Mouse (Mus musculus): Measurements from ENCODE around the gene Creg1. TPM values are rescaled to one million over a fixed set of nuclear protein-coding genes. Genes with fewer than 3 reads are reported as not detected.

Creg1 gene
- polyA plus RNA-seq (2016; fragmentation: Nextera tagmentation; extraction: Ambion mirVana), result 76.2 and 85.1 TPM in 2 replicates

DNA sequence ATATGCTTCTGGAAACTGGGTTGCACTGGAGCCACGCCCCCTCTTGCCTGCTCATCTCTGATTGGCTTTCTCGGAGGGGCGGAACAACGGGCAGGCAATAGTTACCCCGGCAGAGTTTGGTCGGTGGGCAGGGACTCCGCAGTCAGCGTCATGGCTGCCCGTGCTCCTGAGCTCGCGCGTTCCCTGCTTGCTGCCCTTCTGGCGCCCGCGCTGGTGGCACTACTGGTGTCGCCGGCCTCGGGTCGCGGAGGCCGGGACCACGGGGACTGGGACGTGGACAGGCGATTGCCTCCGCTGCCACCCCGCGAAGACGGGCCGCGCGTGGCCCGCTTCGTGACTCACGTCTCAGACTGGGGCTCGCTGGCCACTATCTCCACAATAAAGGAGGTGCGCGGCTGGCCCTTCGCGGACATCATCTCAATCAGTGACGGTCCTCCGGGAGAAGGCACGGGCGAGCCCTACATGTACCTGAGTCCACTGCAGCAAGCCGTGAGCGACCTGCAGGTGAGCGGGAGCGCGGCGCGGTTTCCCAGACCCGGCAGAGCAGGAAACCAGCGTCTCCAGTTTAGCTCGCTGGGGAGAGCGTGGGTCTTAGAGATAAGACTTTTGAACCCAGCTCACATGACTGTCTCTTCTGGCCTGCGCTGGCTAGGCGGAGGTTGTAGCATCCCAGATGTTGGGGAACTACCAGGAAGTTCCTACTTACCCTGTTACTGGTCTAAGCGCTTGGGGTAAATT, at the start of gene Creg1:
TSS of gene Creg1 (plus strand) at position 112 of the 738 bp plus-strand sequence.
- Histone ChIP-seq H3K4me3 (peak within 1 kb of the TSS; percentile 83), H3K9me3 (0 out of 2 replicates have a peak, but pooled peaks cover 2% of the 10 kb centered on the region), H3K27ac (peak within 1 kb of the TSS; percentile 90), H3K36me3 (peaks cover 4% of the 10 kb centered on the region; the same call in 1 of the 2 replicates), H3K27me3 (ENCODE audit: insufficient read depth, poor library complexity, severe bottlenecking) (peaks cover 5% of the 10 kb centered on the region), H3K4me1 (peaks cover 21% of the 10 kb centered on the region)
- WGBS, result under 1% methylated on average over 57 of the region's 57 CpGs
- peak; percentile 98 for DNase-seq (ENCODE audit: low spot score)

DNA sequence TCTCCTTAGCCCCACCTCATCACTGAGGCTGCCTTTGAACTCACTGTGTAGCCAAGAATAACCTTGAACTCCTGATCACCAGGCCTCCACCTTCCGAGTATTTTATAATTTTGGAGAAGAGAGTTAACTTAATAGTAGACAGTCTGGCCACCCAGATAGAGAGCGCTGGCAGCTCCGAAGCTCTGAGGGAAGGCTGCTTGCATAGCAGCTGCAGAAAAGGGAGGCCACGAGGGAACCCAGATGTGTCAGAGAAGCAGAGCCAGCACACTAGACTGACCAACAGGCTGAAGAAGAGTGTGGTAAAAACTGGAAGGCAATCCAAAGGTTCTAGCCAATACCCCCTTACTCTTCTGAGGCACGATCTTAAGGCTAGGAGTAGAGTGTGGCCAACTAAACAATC, 49.7 kb upstream of the Creg1 start:
- H3K9me3 ChIP-seq, result no peaks in the 10 kb centered on the region
- WGBS, result 78% methylated on average over 5 of the region's 5 CpGs
- H3K27me3 ChIP-seq (ENCODE audit: insufficient read depth, poor library complexity, severe bottlenecking), result no peaks in the 10 kb centered on the region; the same call in 1 of the 2 replicates
- H3K27ac ChIP-seq, result peak overlapping the region; percentile 30; the same call in 1 of the 2 replicates
- peaks cover 40% of the 10 kb centered on the region for H3K4me1 ChIP-seq
- H3K36me3 ChIP-seq, result no peaks in the 10 kb centered on the region
- DNase-seq (ENCODE audit: low spot score), result no peak
- no peak overlapping the region for H3K4me3 ChIP-seq

DNA sequence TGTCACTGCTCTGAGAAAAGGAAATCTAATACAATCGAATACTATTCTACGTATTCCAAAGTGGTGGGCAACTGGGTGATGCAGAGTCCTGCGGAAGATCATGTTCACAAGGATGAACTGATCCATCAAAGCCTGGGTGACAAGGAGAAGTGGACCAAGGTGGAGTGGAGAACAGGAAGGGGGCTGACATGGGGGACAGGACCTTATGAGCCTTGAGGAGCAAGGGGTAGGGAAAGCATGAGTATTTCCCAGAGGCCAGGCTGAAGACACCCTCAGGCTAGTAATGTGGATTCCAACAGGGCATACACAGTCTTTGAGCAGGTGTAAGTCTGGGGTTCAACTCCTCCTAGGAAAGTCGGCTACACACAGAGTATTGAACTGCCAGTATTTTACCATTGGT, 47.1 kb upstream of the Creg1 start:
- no peak for DNase-seq (ENCODE audit: low spot score)
- Histone ChIP-seq H3K27me3 (ENCODE audit: insufficient read depth, poor library complexity, severe bottlenecking) (no peaks in the 10 kb centered on the region; the same call in 1 of the 2 replicates), H3K9me3 (no peaks in the 10 kb centered on the region), H3K4me3 (no peak overlapping the region), H3K27ac (peak overlapping the region; percentile 83; the same call in 1 of the 2 replicates), H3K4me1 (peaks cover 29% of the 10 kb centered on the region), H3K36me3 (no peaks in the 10 kb centered on the region)
- 85% methylated on average over 4 of the region's 4 CpGs for WGBS

DNA sequence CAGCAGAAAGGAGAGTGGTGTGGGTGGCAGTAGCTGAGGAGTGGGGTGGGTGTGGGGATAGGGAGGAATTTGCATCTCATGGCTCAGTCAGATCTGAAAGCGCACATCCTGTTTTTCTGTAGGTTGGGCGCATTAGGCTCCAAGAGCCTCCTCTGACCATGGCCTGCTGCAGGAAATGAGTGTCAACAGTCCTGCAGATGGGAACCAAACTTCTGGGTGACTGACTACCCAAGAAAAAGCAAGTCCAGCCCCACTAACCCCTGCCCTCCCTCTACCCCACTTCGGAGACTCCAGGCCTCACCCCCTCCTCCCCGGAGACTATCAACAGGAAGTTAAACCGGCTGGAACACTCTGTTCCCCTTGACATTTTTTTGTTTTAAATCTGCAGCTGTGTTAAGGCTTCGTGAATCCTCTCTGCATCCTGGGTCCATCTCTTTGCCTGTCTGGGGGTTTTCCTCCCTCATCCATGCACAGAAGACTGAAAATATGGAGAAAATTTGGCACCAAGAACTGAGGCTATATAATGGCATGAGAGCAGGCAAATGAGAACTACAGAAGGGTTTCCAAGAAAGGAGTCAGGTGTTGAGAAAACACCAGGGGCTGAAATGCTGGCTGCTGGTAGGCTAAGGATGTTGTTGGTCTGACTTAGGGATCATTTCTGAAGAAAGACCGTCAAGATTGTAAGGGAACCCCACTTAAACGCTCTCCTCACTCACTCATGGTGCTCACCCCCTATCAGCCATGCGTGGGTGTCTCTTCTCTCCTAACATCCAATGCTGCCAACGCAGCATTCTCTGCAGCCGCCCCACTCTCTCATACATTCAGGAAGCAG, 45.6 kb upstream of the Creg1 start:
- no peak for DNase-seq (ENCODE audit: low spot score)
- no peaks in the 10 kb centered on the region for H3K36me3 ChIP-seq
- peaks cover 29% of the 10 kb centered on the region for H3K4me1 ChIP-seq
- no peaks in the 10 kb centered on the region for H3K9me3 ChIP-seq
- peak overlapping the region; percentile 27 for H3K4me3 ChIP-seq
- no peaks in the 10 kb centered on the region; the same call in 1 of the 2 replicates for H3K27me3 ChIP-seq (ENCODE audit: insufficient read depth, poor library complexity, severe bottlenecking)
- peak overlapping the region; percentile 83 for H3K27ac ChIP-seq
- WGBS, result 32% methylated on average over 11 of the region's 11 CpGs

DNA sequence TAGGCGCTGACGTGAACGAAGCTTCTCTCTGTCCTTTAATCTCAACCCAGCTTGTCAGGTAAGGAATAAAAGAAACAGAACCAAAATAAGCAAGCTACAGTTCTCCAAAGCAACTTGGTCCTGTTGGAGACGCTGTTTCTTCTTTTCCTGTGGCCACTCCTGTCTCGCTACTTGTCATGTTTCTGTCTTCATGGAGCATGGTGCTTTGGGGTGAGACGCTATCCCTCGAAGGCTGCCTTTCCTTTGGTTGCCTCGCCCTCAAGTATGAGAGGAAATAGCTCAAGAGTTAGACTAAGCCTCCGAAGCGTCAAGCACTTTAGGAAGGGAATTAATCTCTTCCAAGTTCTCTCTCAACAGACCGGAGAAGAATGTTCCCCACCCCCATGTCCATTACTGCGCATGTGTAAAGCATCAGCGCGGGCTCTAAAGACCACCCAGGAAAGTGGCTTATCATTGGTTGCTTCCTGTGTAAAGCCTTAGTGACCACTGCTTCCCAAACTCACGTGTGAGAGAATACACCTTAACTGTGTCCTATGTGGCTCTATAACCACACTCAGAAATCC, 44.9 kb upstream of the Creg1 start:
- 31% methylated on average over 15 of the region's 15 CpGs for WGBS
- peak overlapping the region; percentile 83 for H3K27ac ChIP-seq
- no peaks in the 10 kb centered on the region for H3K36me3 ChIP-seq
- H3K27me3 ChIP-seq (ENCODE audit: insufficient read depth, poor library complexity, severe bottlenecking), result no peaks in the 10 kb centered on the region; the same call in 1 of the 2 replicates
- H3K4me3 ChIP-seq, result peak overlapping the region; percentile 25
- peaks cover 29% of the 10 kb centered on the region for H3K4me1 ChIP-seq
- no peaks in the 10 kb centered on the region for H3K9me3 ChIP-seq
- DNase-seq (ENCODE audit: low spot score), result peak; percentile 53

DNA sequence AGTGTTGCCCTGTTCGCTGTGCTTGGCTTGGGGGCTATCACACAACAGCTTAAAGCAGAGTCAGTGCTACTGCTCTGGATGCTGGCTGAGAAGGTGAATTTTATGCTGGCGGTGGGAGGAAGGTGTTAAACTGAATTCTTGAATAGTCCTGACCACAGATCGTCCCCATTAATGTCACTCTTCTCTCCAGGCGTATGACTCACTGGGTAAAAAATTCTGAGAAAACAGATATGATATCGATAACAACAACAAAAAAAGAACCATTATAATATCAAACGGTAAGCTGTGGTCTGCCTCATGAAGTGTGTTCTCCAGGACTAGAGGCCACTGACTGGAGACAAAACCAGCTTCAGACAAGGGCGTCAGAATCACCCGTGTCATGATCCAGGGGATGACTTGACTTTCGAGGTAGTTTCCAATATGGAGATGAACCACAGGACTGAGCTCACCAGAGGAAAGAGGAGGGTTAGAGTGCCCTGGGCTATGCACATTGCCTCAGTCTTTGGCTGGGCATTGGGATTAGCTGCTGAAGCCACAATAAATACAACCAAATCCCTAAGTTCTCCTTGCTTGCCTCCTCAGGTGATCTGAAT, 40.9 kb upstream of the Creg1 start:
- Histone ChIP-seq H3K4me3 (no peak overlapping the region), H3K36me3 (no peaks in the 10 kb centered on the region), H3K27ac (no peak overlapping the region), H3K9me3 (no peaks in the 10 kb centered on the region), H3K4me1 (peaks cover 42% of the 10 kb centered on the region), H3K27me3 (ENCODE audit: insufficient read depth, poor library complexity, severe bottlenecking) (no peaks in the 10 kb centered on the region)
- WGBS, result 78% methylated on average over 9 of the region's 9 CpGs
- DNase-seq (ENCODE audit: low spot score), result no peak

DNA sequence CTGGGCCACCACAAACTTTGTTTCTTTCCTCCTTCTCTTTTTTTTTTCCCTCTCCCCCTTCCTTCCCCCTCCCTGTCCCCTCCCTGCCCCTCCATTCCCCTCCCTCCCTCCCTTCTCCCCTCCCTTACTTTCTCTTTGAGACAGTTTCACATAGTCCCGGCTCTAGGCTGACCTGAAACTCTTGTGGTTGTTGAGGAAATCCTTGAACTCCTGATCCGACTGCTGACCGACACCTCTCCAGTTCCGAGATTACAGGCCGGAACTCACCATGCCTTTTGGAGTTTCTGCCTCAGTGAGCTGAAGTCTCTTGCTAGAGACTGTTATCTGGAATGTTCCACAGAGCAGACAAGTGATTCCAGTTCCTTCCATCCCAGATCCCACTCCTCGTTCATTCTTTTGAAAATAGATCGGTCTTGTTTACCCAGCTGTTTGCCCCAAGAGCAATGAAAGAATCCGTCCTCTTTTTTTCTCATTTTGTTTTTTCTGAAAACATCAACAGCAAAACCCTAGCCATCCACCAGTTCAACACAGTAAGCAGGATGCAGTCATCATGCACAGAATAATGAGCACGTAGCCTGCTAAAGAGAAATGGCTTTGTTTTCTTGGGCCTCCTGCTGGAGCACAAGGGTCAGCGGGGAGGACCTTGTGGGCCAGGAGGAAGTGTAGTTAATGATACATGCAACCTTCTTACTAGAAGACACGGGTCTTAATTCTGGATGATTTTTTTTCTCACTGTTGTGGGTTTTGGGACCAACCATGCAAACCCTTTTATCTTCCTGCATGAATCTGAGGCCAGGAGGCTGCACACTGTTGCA, 39.1 kb upstream of the Creg1 start:
- H3K4me3 ChIP-seq, result no peak overlapping the region
- 43% methylated on average over 11 of the region's 11 CpGs for WGBS
- H3K9me3 ChIP-seq, result no peaks in the 10 kb centered on the region
- no peaks in the 10 kb centered on the region for H3K36me3 ChIP-seq
- H3K27ac ChIP-seq, result peak overlapping the region; percentile 42
- H3K27me3 ChIP-seq (ENCODE audit: insufficient read depth, poor library complexity, severe bottlenecking), result no peaks in the 10 kb centered on the region
- no peak for DNase-seq (ENCODE audit: low spot score)
- peaks cover 29% of the 10 kb centered on the region for H3K4me1 ChIP-seq

DNA sequence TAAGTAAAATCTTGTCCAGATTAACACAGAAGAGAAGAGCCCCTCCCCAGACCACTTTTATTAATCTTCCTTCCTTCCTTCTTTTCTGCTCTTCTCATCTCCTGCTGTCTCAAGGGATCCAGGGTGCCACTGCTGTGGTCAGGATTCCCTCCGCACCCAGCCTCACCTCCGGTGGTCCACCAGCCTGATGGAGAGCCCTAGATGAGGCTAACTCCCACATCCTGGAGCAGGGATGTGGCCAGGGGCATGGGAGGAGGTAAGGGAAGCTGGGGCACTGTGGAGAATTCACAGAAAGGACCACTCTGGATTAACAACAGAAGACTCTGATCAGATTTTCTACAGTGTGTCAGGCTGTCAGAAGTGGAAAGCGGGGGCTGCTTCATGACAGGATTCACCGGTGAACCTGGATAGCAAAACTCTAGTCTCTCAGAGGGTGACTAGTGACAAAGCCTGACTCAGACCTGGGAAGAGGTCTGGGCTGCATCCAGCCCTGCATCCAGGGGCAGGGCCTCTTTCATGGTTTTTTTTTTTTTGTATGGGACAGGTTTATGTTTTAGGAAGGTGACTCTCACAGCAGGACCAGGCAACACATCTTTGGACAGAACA, 38.4 kb upstream of the Creg1 start:
- H3K27ac ChIP-seq, result peak overlapping the region; percentile 31; the same call in 1 of the 2 replicates
- 77% methylated on average over 4 of the region's 4 CpGs for WGBS

DNA sequence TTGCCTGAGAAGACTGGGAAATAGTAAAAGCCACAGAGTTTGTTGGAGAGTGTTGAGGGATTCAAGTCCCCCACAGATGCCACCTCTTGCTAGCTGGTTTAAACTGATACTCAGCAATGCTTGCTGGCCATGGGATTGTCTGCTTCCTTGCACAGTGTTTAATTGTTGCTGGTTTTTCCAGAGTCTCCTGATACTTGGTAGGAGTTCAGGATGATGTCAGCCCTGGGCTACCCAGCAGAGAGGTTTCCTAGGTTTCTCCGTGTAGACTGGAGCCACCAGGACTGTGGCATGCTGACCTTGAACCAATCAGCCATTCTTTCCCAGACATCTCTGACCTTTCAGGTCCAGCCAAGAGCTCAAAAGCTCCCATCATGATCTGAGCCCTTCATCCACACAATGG, 36.6 kb upstream of the Creg1 start:
- Histone ChIP-seq H3K9me3 (no peaks in the 10 kb centered on the region), H3K36me3 (no peaks in the 10 kb centered on the region), H3K4me1 (peaks cover 36% of the 10 kb centered on the region), H3K4me3 (no peak overlapping the region), H3K27me3 (ENCODE audit: insufficient read depth, poor library complexity, severe bottlenecking) (no peaks in the 10 kb centered on the region), H3K27ac (peak overlapping the region; percentile 36; the same call in 1 of the 2 replicates)
- no peak for DNase-seq (ENCODE audit: low spot score)
- 26% methylated on average over 1 of the region's 1 CpGs for WGBS

More for the DNA sequence above, 38.4 kb upstream of the Creg1 start:
- H3K9me3 ChIP-seq, result no peaks in the 10 kb centered on the region
- no peaks in the 10 kb centered on the region for H3K36me3 ChIP-seq
- H3K4me1 ChIP-seq, result peaks cover 33% of the 10 kb centered on the region
- H3K27me3 ChIP-seq (ENCODE audit: insufficient read depth, poor library complexity, severe bottlenecking), result no peaks in the 10 kb centered on the region
- no peak overlapping the region for H3K4me3 ChIP-seq
- DNase-seq (ENCODE audit: low spot score), result peak; percentile 72

DNA sequence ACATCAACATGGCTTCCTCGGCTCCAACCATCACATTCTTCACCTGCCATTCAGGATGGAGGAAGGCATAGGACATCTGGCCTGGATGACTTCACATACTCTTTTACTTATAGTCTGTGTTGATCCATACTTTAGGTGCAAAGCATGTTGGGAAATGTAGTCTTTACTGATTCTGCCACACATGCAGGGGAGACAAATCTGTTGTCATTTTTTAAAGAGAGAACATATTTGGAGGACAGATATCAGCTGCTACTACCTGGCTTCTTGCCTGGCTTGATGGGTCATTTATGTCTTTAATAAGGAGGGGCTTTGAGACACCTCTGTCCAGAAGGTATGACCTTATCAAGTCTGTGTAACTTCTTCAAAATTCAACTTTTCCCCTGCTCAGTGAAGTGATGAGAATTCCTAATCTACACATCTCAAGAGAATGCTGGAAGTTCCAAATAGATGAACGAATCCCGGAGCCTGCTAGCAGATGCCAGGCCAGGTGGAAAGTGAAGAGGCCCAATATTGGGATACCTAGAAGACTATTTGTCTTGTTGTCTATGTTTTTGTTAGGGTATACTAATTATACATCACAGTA, 35.4 kb upstream of the Creg1 start:
- no peak overlapping the region for H3K4me3 ChIP-seq
- DNase-seq (ENCODE audit: low spot score), result no peak
- H3K9me3 ChIP-seq, result no peaks in the 10 kb centered on the region
- 88% methylated on average over 3 of the region's 3 CpGs for WGBS
- H3K36me3 ChIP-seq, result no peaks in the 10 kb centered on the region
- no peak overlapping the region for H3K27ac ChIP-seq
- H3K4me1 ChIP-seq, result peaks cover 36% of the 10 kb centered on the region
- no peaks in the 10 kb centered on the region for H3K27me3 ChIP-seq (ENCODE audit: insufficient read depth, poor library complexity, severe bottlenecking)

DNA sequence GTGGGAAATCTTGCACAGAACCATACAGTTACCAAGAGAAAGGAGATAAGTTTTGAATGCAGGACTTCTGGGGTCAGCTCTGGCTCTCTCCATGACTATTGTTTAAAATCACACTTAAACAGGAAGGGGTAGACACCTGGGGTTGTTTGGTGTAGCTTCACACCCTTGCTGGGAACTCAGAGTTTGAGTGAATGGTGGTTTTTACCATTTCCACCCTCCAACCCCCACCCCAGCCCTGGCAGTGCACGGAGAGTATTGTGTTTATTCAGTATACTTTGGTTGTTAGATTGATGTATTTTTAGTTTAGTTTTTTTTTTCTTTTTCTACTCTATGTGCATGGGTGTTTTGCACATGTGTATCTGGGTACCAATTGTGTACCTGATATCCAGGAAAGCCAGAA, 33.4 kb upstream of the Creg1 start:
- no peaks in the 10 kb centered on the region for H3K27me3 ChIP-seq (ENCODE audit: insufficient read depth, poor library complexity, severe bottlenecking)
- no peak overlapping the region for H3K4me3 ChIP-seq
- no peak overlapping the region for H3K27ac ChIP-seq
- DNase-seq (ENCODE audit: low spot score), result no peak
- peaks cover 31% of the 10 kb centered on the region for H3K4me1 ChIP-seq
- no peaks in the 10 kb centered on the region for H3K9me3 ChIP-seq
- 56% methylated on average over 1 of the region's 1 CpGs for WGBS
- H3K36me3 ChIP-seq, result no peaks in the 10 kb centered on the region
